Mouse (Mus musculus) midbrain, embryonic 16.5 days (tissue): Measurements from ENCODE around the gene Ate1. TPM values are rescaled to one million over a fixed set of nuclear protein-coding genes. Genes with fewer than 3 reads are reported as not detected.
A peak's percentile ranks its signal among the peaks of the same experiment; 100 is the strongest.

Experiments used
- ATAC-seq: fragments of 200-750 bp; cut with Nextera tagmentation; 2 replicates; pipeline ENCODE4 v1.8.0; 2017; ENCODE audit warnings: moderate TSS enrichment
- H3K27ac ChIP-seq: fragments of 300-500 bp; sonication (generic); 2 replicates; pipeline ENCODE4 v1.5.1; 2014; ENCODE audit warnings: mild to moderate bottlenecking, low read length, mixed read lengths
- H3K27me3 ChIP-seq: fragments of 300-500 bp; sonication (generic); 2 replicates; pipeline ENCODE4 v1.6.1; 2014; ENCODE audit warnings: low read depth, low read length, mixed read lengths; ENCODE audit not compliant: control insufficient read depth, insufficient read depth
- H3K36me3 ChIP-seq: fragments of 300-500 bp; sonication (generic); 2 replicates; pipeline ENCODE4 v1.6.1; 2014; ENCODE audit warnings: mild to moderate bottlenecking, low read length, moderate library complexity, mixed read lengths; ENCODE audit not compliant: control insufficient read depth, insufficient read depth
- H3K4me1 ChIP-seq: fragments of 300-500 bp; sonication (generic); 2 replicates; pipeline ENCODE4 v1.6.1; 2014; ENCODE audit warnings: mild to moderate bottlenecking, low read length, mixed read lengths; ENCODE audit not compliant: control insufficient read depth, insufficient read depth
- H3K4me2 ChIP-seq: fragments of 300-500 bp; sonication (generic); 2 replicates; pipeline ENCODE4 v1.6.1; 2014; ENCODE audit warnings: mild to moderate bottlenecking, low read length, mixed read lengths
- H3K4me3 ChIP-seq: fragments of 300-500 bp; sonication (generic); 2 replicates; pipeline ENCODE4 v1.5.1; 2014; ENCODE audit warnings: low read depth, mild to moderate bottlenecking, low read length, moderate library complexity, mixed read lengths
- H3K9ac ChIP-seq: fragments of 300-500 bp; sonication (generic); 2 replicates; pipeline ENCODE4 v1.6.1; 2014; ENCODE audit warnings: low read depth, low read length, mixed read lengths
- H3K9me3 ChIP-seq: fragments of 300-500 bp; sonication (generic); replicated peaks from 2 replicates; pipeline ENCODE4 v1.6.1; 2014; ENCODE audit warnings: mild to moderate bottlenecking, low read length, mixed read lengths; ENCODE audit not compliant: control insufficient read depth, poor library complexity, severe bottlenecking
- WGBS: fragments of 180-500 bp; shearing (Covaris S2); extraction: QIAGEN DNeasy Blood & Tissue Kit; methylation state at CpG from one replicate; pipeline ENCODE4 v1.1.7; 2014; 5-methylcytosine and 5-hydroxymethylcytosine counted together
- polyA plus RNA-seq: library from polyadenylated mRNA; unstranded; fragments of >200 nt; fragmentation: Nextera tagmentation; extraction: Ambion mirVana; gene quantifications from 2 replicates; pipeline ENCODE4 v1.2.1, GENCODE M21; 2015

The Ate1 gene
- polyA plus RNA-seq, 1 experiment from 2014 or later = 120 TPM

DNA sequence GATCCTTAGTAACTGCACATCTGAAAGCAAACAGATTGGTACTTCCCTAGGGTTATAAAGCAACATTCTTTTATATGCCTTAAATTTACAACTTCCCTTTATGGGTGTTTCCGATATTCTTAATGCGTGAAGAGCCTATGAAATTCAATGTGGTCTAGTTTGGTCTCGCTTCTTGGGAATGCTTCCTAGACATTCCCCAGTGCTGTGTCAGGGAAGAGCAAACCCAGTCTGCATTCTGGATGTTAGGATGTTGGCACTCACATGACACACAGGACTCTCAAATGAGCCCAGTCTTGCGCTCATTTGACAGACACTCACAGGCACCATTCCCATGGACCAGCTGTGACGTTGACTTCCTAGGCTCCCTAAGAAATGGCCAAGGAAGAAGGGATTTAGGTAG is 140.3 kb downstream of the Ate1 start:
- Histone ChIP-seq H3K4me2 (no peak overlapping the region), H3K9ac (no peak overlapping the region), H3K9me3 (no peaks in the 10 kb centered on the region), H3K36me3 (no peaks in the 10 kb centered on the region; the same call in 1 of the 2 replicates), H3K4me1 (peaks cover 5% of the 10 kb centered on the region; the same call in 1 of the 2 replicates), H3K27ac (no peak overlapping the region), H3K27me3 (no peaks in the 10 kb centered on the region; the same call in 1 of the 2 replicates), H3K4me3 (no peak overlapping the region)
- no peak for ATAC-seq
- WGBS = 85% methylated on average over 5 of the region's 5 CpGs

DNA sequence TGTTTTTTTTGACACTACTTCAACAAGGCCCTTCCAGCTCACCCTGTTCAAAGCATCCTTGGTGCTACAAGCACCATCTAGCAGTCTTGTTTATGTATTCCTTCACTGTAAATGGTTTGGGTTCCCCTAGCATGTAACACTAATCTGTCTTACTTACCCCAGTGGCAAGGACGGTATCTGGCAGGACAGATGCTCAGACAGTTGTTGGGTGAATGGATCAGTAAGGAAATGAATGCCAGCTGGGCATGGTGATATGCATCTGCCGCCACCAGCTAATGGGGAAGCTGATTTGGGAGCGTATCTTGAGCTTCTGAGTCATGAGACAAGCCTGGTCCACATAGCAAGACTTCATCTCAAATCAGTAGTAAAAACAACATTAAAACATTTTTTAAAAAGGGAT is 141.9 kb downstream of the Ate1 start:
- H3K9ac ChIP-seq = no peak overlapping the region
- no peak overlapping the region for H3K4me2 ChIP-seq
- no peak overlapping the region for H3K4me3 ChIP-seq
- 87% methylated on average over 3 of the region's 3 CpGs for WGBS
- H3K27ac ChIP-seq = no peak overlapping the region
- peaks cover 2% of the 10 kb centered on the region for H3K27me3 ChIP-seq
- no peak for ATAC-seq
- no peaks in the 10 kb centered on the region for H3K9me3 ChIP-seq
- no peaks in the 10 kb centered on the region for H3K36me3 ChIP-seq
- H3K4me1 ChIP-seq = peaks cover 5% of the 10 kb centered on the region; the same call in 1 of the 2 replicates

DNA sequence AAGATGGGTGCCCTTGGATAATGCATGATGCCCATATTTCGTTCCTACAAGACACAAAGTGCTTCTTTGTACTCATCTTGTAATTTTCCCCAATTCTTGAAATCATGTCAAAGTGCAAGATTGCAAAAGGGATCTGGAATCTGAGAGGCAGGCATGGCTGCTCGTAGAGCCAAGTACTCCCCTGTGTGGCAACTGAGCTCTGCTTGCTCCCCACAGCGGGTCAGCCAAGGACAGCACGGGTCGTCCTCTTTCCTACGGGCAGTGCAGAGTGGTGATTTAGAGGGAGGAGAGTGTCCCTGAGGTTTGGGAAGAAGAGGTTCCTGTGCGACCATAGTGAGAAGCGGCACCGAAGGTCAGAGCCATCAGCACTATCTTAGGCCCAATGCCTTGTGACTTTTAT is 145.9 kb downstream of the Ate1 start:
- no peaks in the 10 kb centered on the region for H3K36me3 ChIP-seq
- H3K4me1 ChIP-seq = peaks cover 2% of the 10 kb centered on the region; the same call in 1 of the 2 replicates
- 88% methylated on average over 9 of the region's 9 CpGs for WGBS
- no peak overlapping the region for H3K4me2 ChIP-seq
- H3K27me3 ChIP-seq = peaks cover 11% of the 10 kb centered on the region
- H3K4me3 ChIP-seq = no peak overlapping the region
- H3K9ac ChIP-seq = no peak overlapping the region
- H3K9me3 ChIP-seq = no peaks in the 10 kb centered on the region; the same call in 1 of the 2 replicates
- ATAC-seq = no peak
- no peak overlapping the region for H3K27ac ChIP-seq

- Histone ChIP-seq H3K4me2 (peak overlapping the region; percentile 45), H3K4me3 (peak overlapping the region; percentile 6; the same call in 1 of the 2 replicates), H3K27me3 (peaks cover 11% of the 10 kb centered on the region), H3K27ac (peak overlapping the region; percentile 58; the same call in 1 of the 2 replicates), H3K9me3 (no peaks in the 10 kb centered on the region; the same call in 1 of the 2 replicates), H3K4me1 (peaks cover 23% of the 10 kb centered on the region), H3K9ac (no peak overlapping the region), H3K36me3 (no peaks in the 10 kb centered on the region)
- peak; percentile 57 for ATAC-seq
- WGBS = 5% methylated on average over 20 of the region's 24 CpGs
Observed at GRCm38 (mm10) chr7:130368827-130369641, 151.1 kb downstream of the Ate1 start.

- Histone ChIP-seq H3K27ac (peak overlapping the region; percentile 58; the same call in 1 of the 2 replicates), H3K9ac (no peak overlapping the region), H3K9me3 (no peaks in the 10 kb centered on the region; the same call in 1 of the 2 replicates), H3K4me3 (no peak overlapping the region), H3K27me3 (peaks cover 9% of the 10 kb centered on the region), H3K36me3 (no peaks in the 10 kb centered on the region), H3K4me1 (peaks cover 23% of the 10 kb centered on the region), H3K4me2 (peak overlapping the region; percentile 45)
- ATAC-seq = 0 out of 2 replicates have a peak, but pooled peaks have one; percentile 21
- 10% methylated on average over 13 of the region's 13 CpGs for WGBS
Observed at GRCm38 (mm10) chr7:130368036-130368826, 151.9 kb downstream of the Ate1 start.

DNA sequence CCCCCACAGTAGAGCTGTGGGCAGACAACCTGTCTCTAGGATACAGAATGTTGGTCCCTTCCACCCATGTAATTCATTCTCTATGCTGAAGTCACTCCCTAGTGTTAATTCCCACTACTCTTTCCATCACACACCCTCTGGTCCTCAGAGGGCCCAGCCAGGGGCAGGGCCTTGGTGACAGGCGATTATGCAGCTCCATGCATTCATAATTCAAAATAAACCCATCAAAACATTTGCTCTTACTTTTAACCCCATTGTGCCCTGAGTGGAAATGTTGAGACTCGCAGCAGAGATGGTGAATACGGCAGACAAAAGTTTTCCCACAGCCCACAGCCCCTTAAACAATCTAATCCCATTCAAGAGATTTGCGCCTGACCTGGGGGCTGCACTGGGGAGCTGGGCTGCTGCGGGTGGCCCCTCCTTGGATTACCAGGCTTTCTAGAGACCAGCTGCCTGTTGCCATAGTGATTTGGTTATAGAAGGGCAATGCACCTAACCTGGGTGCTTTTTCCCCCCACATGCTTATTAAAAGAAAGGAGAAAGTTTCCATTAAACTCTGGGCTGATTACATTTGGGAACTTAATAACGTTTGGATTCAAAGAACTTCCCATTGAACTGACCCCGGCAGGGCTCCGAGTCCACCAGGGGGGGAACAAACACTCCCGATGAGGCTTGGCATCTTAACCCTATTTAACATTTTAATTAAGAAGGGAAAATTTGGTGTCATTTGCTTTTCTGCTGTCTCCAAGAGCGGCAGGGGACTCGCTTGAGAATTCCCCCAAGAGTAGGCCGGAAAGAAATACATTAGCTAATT is 152.7 kb downstream of the Ate1 start:
- H3K9ac ChIP-seq = no peak overlapping the region
- H3K4me3 ChIP-seq = no peak overlapping the region
- H3K36me3 ChIP-seq = no peaks in the 10 kb centered on the region
- WGBS = 5% methylated on average over 12 of the region's 12 CpGs
- no peak overlapping the region for H3K4me2 ChIP-seq
- H3K4me1 ChIP-seq = peaks cover 23% of the 10 kb centered on the region
- no peaks in the 10 kb centered on the region; the same call in 1 of the 2 replicates for H3K9me3 ChIP-seq
- peak; percentile 68 for ATAC-seq
- H3K27me3 ChIP-seq = peaks cover 9% of the 10 kb centered on the region
- H3K27ac ChIP-seq = 0 out of 2 replicates have a peak overlapping the region, but pooled peaks have one; percentile 13

GRCm38 (mm10) chr7:130365711-130366110 is 154.5 kb downstream of the Ate1 start:
- Histone ChIP-seq H3K9ac (no peak overlapping the region), H3K4me2 (no peak overlapping the region), H3K27me3 (peaks cover 9% of the 10 kb centered on the region), H3K4me1 (peaks cover 23% of the 10 kb centered on the region), H3K4me3 (no peak overlapping the region), H3K27ac (no peak overlapping the region), H3K9me3 (no peaks in the 10 kb centered on the region), H3K36me3 (no peaks in the 10 kb centered on the region)
- ATAC-seq = no peak
- WGBS = 97% methylated on average over 10 of the region's 10 CpGs
